Mouse (Mus musculus): ENCODE measurements around the gene Slc7a3.
"Not testable (repeated sequence)": the region's sequence is repeated elsewhere in the genome, so short reads cannot be mapped to it uniquely, and the experiment has no call there.

Slc7a3 gene

DNA sequence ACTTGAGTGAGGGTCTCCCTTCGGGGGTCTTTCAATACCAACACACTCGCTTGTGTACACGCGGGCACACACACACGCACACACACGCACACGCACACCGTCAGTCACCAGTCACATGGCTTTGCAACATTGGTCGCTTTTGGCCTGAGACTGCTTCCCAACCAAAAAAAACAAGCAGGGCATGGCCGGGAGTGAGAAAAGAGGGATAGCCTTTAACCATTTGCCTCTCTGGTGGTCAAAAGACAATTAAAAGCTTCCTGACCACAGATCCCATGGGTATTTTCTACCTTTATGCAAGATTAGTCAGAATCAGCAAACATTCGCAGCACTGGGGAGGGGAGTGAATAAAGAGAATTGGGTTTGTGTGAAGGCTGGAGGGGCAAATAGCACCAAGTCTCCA is at the start of gene Slc7a3:
TSS of gene Slc7a3 (minus strand) at position 101 of the 400 bp plus-strand sequence.
- no peak for DNase-seq

DNA sequence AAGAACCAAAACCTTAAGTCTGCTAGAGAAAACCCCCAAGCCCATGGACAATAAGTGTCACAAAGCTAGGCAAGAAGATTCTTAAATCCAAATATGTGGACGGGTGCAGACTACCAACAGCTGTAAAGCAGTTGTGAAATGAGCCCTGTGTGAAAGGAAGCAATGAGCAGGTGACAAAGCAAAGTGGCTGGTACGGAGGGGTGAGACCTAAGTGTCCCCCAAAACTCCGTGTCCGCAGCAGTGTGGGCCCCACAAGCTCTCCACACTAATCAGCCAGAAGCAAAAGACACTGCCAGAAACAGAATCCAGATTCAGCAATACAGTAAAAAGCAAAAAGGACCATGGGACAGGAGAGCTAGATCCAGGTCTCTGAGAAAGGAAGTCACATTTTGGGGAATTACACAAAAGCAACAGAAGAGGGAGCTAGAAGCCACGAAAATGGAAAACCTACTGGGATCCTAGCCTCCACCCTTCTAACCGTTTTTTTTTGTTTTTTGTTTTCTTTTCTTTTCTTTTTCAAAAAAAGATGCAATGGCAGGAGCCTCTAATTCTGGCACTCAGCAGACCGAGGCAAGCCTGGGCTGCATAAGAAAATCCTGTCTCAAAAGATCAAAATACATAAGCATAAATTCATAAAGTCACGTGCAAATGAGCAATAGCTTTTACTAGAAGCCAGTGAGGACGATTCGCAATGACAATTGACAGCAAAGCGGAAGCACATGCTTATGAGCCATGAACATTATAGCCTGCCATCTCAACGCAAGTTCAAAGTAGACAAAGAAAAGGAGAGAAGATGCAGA is 46.4 kb upstream of the Slc7a3 start:
- peak in 1 of 2 experiments; percentile 12 for DNase-seq

DNA sequence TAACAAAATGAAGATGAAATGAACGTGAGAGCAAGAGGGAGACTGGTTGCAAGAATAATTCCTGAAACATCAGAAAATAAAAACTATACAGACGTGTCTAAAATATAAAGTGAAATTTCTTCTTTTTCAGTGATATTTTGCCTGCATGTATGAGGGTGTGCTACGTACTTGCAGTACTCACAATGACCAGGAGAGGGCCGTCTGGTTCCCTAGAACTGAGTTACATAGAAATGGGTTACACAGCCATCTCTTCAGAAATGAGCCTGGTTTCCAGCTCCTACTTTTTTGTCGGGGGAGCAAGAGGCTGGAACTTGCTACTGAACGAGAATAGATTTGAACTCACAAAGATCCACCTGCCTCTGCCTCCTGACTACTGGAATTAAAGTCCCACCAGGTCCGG is 45.2 kb upstream of the Slc7a3 start:
- DNase-seq = peak; percentile 23 to 70

DNA sequence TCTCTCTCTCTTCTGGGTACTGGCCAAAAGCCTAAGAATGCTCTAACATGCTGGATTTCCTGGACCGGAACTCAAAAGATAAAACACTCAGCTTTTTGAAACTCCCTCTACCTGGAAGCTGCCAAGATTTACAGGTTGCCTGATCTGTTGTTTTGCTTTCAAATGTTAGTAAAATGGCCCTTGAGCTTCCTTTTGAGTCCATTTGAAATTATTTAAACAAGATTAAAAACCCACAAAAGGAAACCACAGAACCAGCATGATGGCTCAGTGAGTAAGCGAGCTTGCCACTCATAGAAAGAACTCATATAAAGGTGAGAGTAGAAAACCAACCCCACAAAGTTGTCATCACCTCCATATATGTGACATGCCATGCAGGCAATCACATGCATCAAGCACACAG is 42.7 kb upstream of the Slc7a3 start:
- DNase-seq = no peak

DNA sequence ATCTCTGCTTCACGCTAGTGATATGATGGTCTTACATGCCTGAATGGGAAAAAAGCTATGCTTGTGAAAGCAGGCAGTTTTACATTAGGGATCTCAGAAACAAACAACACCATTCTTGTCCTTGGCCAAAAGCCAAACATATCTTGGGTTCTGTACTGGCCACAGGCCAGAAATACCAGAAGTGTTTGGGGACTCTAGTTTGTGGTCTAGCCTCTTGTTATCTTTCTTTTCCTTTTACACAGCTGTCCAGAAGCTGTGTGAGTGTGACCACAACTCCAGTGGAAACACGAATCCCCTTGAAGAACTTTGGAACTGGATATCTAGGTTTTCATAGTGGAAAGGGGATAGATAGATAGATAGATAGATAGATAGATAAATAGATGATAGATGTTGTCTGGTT is 41.2 kb upstream of the Slc7a3 start:
- DNase-seq = peak; percentile 8 to 23

DNA sequence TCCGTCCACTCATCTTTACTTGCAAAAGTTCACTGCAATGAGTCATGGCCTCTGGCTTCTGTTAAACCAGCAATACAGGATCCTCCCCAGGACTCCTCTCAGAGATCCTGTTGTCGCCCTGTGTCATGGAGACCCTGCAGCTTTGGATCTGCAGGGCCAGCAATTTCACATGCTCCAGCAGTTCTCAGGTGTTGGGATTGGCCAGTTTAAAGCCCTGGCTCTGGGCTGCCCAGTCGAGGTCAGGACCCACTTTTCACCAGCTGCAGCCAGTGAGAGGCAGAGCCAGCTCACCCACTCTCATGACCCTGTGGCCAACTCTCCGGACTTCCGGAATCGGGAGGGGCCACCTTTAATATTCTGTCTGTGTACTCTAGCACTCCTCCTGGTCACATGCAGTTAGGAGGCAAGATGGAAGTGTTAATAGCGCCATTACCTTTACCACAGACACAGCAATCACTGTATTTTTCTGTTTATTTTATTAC is 40.7 kb upstream of the Slc7a3 start:
- DNase-seq = peak; percentile 20 to 29

DNA sequence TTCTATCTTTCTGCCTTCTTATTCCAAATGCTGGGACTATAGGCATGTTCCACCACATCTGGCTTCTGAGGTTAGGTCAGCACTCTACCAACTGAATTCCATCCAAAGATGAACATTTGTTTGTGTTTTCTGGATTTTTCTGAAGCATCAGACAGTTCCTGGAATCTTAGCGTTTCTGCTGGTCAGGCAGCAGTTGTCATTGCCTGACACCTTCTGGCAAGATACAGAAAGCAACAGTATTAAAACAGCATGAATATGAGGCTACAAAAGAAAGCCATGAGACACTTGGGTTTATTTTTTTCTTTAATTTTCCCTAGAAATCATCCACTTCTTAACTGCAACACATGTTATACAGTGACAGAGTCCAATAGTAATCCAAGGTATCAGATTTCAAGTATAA is 34.7 kb upstream of the Slc7a3 start:
- no peak for DNase-seq

DNA sequence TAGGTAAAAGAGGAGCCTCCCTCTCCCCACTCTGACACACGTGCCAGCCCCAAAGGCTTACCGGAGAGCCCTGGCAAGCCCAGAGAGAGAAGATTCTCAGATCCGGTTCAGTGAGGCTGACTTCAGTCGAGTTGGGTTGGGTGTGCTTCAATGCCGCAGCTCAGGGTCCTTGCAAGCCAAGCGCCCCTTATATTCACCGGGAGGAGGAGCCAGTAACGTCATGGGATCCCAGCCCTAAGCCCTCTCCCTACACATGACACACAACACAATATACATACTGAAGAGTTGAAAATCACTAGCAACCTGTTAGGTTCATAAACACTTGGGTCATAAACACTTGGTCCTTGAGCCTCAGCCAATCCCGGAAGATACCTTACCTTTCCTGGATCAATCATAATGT is 609 bp downstream of the Slc7a3 start:
- not testable (repeated sequence) for DNase-seq

DNA sequence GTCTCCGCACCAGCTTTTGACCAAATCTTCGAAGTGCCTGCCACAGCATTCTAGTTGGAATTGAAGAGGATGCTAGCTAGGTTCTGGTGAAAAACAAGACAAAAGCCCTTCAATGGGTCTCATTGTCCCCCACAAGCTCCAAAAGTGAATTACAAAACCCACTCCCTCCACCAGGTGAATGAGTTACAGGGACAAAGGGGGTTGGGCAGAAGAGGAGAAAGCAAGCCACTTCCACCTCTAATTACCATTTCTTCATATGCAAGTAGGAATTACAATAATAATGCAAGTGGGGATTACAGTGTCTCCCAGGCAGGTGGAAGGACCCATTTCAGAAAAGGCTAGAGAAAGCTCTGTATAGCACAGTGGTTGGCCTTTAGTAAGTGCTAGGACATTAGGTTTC is 1.6 kb downstream of the Slc7a3 start:
- DNase-seq = no peak

DNA sequence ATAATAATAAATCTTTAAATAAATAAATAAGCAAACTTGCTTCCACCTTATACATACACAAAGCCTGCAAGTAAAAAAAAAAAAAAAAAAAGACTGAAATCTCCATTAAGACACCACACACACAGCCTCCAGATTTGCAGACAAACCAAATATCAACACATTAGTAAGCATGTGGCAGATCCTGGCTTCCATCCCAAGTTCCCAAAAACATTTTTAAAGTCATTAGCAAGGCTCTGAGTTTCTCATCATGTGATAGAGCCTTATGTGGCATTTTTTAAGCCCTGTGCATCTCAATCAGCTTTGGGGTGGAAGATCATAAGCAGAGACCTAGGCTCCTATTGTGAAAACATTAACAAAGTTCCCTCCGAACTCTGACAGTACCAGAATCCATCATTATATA is 20.6 kb downstream of the Slc7a3 start:
- DNase-seq = no peak

DNA sequence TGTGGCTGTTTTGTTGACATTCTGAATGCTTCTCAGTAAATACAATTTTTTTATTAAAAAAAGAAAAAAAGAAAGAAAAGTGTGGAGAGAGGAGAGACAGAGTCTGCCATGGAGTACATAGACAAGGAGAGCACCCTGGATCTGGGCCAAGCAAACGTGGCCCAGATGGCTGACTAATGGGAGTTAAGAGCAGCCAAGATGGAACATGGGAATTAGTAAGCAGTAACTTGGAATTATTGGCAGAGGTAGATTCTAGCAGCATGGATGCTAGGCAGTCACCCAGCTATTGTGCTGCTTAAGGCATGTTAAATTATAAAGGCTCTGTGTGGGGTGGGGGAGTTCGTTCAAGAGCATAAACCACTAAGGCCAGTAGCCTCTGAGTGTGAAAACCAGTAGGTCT is 22.3 kb downstream of the Slc7a3 start:
- DNase-seq = no peak

DNA sequence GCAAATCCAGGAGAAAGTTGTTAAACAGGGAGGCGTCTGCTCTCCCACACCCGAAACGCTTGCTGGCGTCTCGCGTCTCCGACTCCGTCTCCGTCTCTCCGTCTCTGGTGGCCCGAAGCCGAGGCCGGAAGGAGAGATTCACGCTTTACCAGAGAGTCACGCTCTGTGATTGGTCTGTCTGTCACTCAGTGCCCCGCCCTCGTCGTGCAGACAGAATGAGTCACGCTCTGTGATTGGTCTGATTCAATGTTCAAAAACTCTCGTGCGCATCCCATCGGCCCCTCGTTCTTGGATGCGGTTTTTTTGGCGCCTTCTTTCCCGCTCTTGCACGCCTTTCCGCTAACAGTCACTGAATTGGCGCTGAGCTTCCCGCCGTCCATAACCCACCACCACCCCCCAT is 26.3 kb downstream of the Slc7a3 start, which contains the start of gene Tex11:
TSS of gene Tex11 (minus strand) at position 127 of the 400 bp plus-strand sequence.
- no peak for DNase-seq

All from lung, postnatal 4 days (tissue).